Mouse (Mus musculus) cerebellum, adult 2 months (tissue): ENCODE measurements around the gene Gm10073.

ENCODE experiments used
- CTCF ChIP-seq: fragments of 200-500 bp; IDR thresholded peaks from 2 replicates; pipeline ENCODE4 v1.5.1; 2011; ENCODE audit warnings: low read depth, mild to moderate bottlenecking, control low read depth, low read length, moderate library complexity, borderline replicate concordance; ENCODE audit not compliant: insufficient read depth
- POLR2A ChIP-seq: fragments of 200-500 bp; IDR thresholded peaks from 2 replicates; pipeline ENCODE4 v1.6.1; 2011; ENCODE audit warnings: low read length, control low read depth, borderline replicate concordance; ENCODE audit not compliant: insufficient read depth

- TF ChIP-seq CTCF (no peak), POLR2A (no peak)
Observed at GRCm38 (mm10) chr8:106616679-106617078, 43.4 kb upstream of the Gm10073 start.
